Comparison of ENCODE assay signal across 13 mouse cellular contexts in genomic region chr12:24424958-24425357, GRCm38 (mm10).
DNase-seq lines count a peak whose midpoint lies in the region; ATAC-seq and TF ChIP-seq lines count a peak whose summit lies in the region.
"Had no signal": no experiment of that assay in that cellular context is flagged by ENCODE, and none has a peak within 500 bp of the region (broad histone marks: within the 10 kb centered on the region; RNA-seq: fewer than 3 reads in every experiment).

No protein-coding gene starts in this region.

- H3K27ac ChIP-seq in kidney, embryonic 15.5 days = no peak overlapping the region
- H3K27ac ChIP-seq in ES-E14 (ENCODE audit: insufficient read depth, low read depth, low read length, poor library complexity, severe bottlenecking) = no peak overlapping the region
- no peak overlapping the region for H3K27ac ChIP-seq in liver, postnatal 0 days (ENCODE audit: low read depth)
- H3K27ac ChIP-seq: hindbrain, embryonic 15.5 days had no signal

- H3K4me1 ChIP-seq in kidney, embryonic 15.5 days = no peaks in the 10 kb centered on the region
- no peaks in the 10 kb centered on the region for H3K4me1 ChIP-seq in ES-E14 (ENCODE audit: control insufficient read depth in 2 of 2, insufficient read depth in 2 of 2, low read length in 2 of 2, poor library complexity in 1 of 2)
- no peaks in the 10 kb centered on the region for H3K4me1 ChIP-seq in liver, postnatal 0 days (ENCODE audit: insufficient read depth)
- H3K4me1 ChIP-seq: hindbrain, embryonic 15.5 days had no signal

- no peaks in the 10 kb centered on the region for H3K27me3 ChIP-seq in kidney, embryonic 15.5 days
- no peaks in the 10 kb centered on the region for H3K27me3 ChIP-seq in liver, postnatal 0 days (ENCODE audit: insufficient read depth, low read length)
- H3K27me3 ChIP-seq: hindbrain, embryonic 15.5 days had no signal

- H3K36me3 ChIP-seq in kidney, embryonic 15.5 days = no peaks in the 10 kb centered on the region
- no peaks in the 10 kb centered on the region for H3K36me3 ChIP-seq in ES-E14 (ENCODE audit: control insufficient read depth, insufficient read depth, low read length, poor library complexity, severe bottlenecking)
- no peaks in the 10 kb centered on the region for H3K36me3 ChIP-seq in liver, postnatal 0 days (replicated peaks; ENCODE audit: insufficient read depth, low read length)
- H3K36me3 ChIP-seq: hindbrain, embryonic 15.5 days had no signal

- ATAC-seq in kidney, embryonic 15.5 days (replicated peaks; ENCODE audit: low FRiP score) = no peak
- ATAC-seq in liver, postnatal 0 days = no peak
- ATAC-seq: forebrain, embryonic 16.5 days had no signal

- peak; percentile 7 to 23 for DNase-seq in kidney, postnatal 4 days
- peak; percentile 35 for DNase-seq in ES-E14 (ENCODE audit: low read depth, low spot score)
- DNase-seq in c-Kit-positive CD71-positive TER-119-positive erythroid progenitor cells, embryonic 14.5 days (ENCODE audit: low spot score) = peak; percentile 14
- peak; percentile 13 for DNase-seq in liver, postnatal 0 days
- DNase-seq in layer of hippocampus, adult 9-11 months = no peak
- no peak for DNase-seq in cerebellum, adult 8-10 months
- DNase-seq: cerebellum, postnatal 14 days; lung, postnatal 10 days; right cerebral cortex, postnatal 4 days; thymus, postnatal 14 days had no signal

- in situ Hi-C loops in ES-E14 (cut with MboI; ENCODE audit: low sequenced_read_pairs in 2 of 2, unreplicated experiment in 2 of 2) = no loop called here

- TF ChIP-seq EP300 in liver, postnatal 0 days (IDR thresholded peaks at IDR 0.05; ENCODE audit: low read depth) = no peak

- H3K9ac ChIP-seq in kidney, embryonic 15.5 days = no peak overlapping the region
- no peak overlapping the region for H3K9ac ChIP-seq in ES-E14 (ENCODE audit: insufficient read depth, low read depth, low read length, poor library complexity, severe bottlenecking)
- H3K9ac ChIP-seq in liver, postnatal 0 days (replicated peaks) = no peak overlapping the region
- H3K9ac ChIP-seq: hindbrain, embryonic 15.5 days had no signal

- WGBS in kidney, embryonic 15.5 days = 70% methylated on average over 17 of the region's 17 CpGs
- 62% methylated on average over 17 of the region's 17 CpGs for WGBS in liver, postnatal 0 days (ENCODE audit: insufficient replicate concordance)

- H3K4me2 ChIP-seq in kidney, embryonic 15.5 days = no peak overlapping the region
- no peak overlapping the region for H3K4me2 ChIP-seq in liver, postnatal 0 days (ENCODE audit: low read depth, low read length)
- H3K4me2 ChIP-seq: hindbrain, embryonic 15.5 days had no signal

- peaks cover 6% of the 10 kb centered on the region; the same call in 1 of the 2 replicates for H3K9me3 ChIP-seq in kidney, embryonic 15.5 days (replicated peaks)
- no peaks in the 10 kb centered on the region for H3K9me3 ChIP-seq in ES-E14 (ENCODE audit: control insufficient read depth, insufficient read depth, low read depth, low read length)
- H3K9me3 ChIP-seq in liver, postnatal 0 days (ENCODE audit: low read length) = no peaks in the 10 kb centered on the region

- TF ChIP-seq CTCF in liver, postnatal 0 days (IDR thresholded peaks at IDR 0.05; ENCODE audit: low read depth) = no peak

- no peak overlapping the region for H3K4me3 ChIP-seq in kidney, embryonic 15.5 days (replicated peaks)
- no peak overlapping the region for H3K4me3 ChIP-seq in ES-E14 (ENCODE audit: insufficient read depth in 1 of 2, low read depth in 1 of 2, low read length in 2 of 2, poor library complexity in 1 of 2, severe bottlenecking in 1 of 2)
- H3K4me3 ChIP-seq in liver, postnatal 0 days (ENCODE audit: low read depth, low read length) = no peak overlapping the region
- H3K4me3 ChIP-seq: hindbrain, embryonic 15.5 days had no signal

TF ChIP-seq in ES-E14, 5 proteins besides CTCF, POLR2A, EP300 and RAD21:
- TF ChIP-seq ZNF384 (IDR thresholded peaks at IDR 0.05; ENCODE audit: low read depth, low read length) = no peak
- TF ChIP-seq MAFK (IDR thresholded peaks at IDR 0.05; ENCODE audit: insufficient read depth, low read depth, low read length) = no peak
- no peak for TF ChIP-seq ZC3H11A (IDR thresholded peaks at IDR 0.05; ENCODE audit: borderline replicate concordance, low read depth, low read length)
- no peak for TF ChIP-seq CHD2 (IDR thresholded peaks at IDR 0.05; ENCODE audit: low read depth, low read length)
- TF ChIP-seq HCFC1 (IDR thresholded peaks at IDR 0.05; ENCODE audit: borderline replicate concordance, insufficient read depth, low read length) = no peak
TF ChIP-seq in ES-E14: peak in this region for 0.

Comparison
In these comparisons a context has a peak if more than half of its experiments do, and no peak if none do; other contexts are left out.
1. DNase-seq: peak in kidney, postnatal 4 days (2 of 2), ES-E14 (single experiment), c-Kit-positive CD71-positive TER-119-positive erythroid progenitor cells, embryonic 14.5 days (single experiment) and liver, postnatal 0 days (single experiment); none in layer of hippocampus, adult 9-11 months (single experiment) and cerebellum, adult 8-10 months (single experiment).